Mouse (Mus musculus): Measurements from ENCODE around the gene Cercam. TPM values are rescaled to one million over a fixed set of nuclear protein-coding genes. Genes with fewer than 3 reads are reported as not detected.

Cercam gene
- polyA plus RNA-seq, 1 experiment from 2014 or later: 16.3 TPM

Small RNA genes lying within 50 kb of the gene (microRNA-seq; reads per million reads assigned to microRNA genes)
- not detected for gene Mir219a-2
- not detected for gene Mir219b

Other genes with a start within 250 kb of the Cercam start
- 15.9 and 17.2 TPM in 2 replicates for gene Rapgef1, start 249.4 kb upstream of the Cercam start, polyA plus RNA-seq (2016; fragmentation: Nextera tagmentation; extraction: Ambion mirVana)
- gene Gm13420, start 117.5 kb upstream of the Cercam start, polyA plus RNA-seq (2016; fragmentation: Nextera tagmentation; extraction: Ambion mirVana): not detected in 2 replicates
- gene Gm13547, start 109.9 kb upstream of the Cercam start, polyA plus RNA-seq (2016; fragmentation: Nextera tagmentation; extraction: Ambion mirVana): not detected in 2 replicates
- gene Coq4, start 81.7 kb upstream of the Cercam start, polyA plus RNA-seq (2016; fragmentation: Nextera tagmentation; extraction: Ambion mirVana): 44.4 and 47.5 TPM in 2 replicates
- 56.3 and 57.6 TPM in 2 replicates for gene Trub2, start 80.7 kb upstream of the Cercam start, polyA plus RNA-seq (2016; fragmentation: Nextera tagmentation; extraction: Ambion mirVana)
- 7.9 and 8.6 TPM in 2 replicates for gene Slc27a4, start 66.5 kb upstream of the Cercam start, polyA plus RNA-seq (2016; fragmentation: Nextera tagmentation; extraction: Ambion mirVana)
- gene Urm1, start 49.1 kb upstream of the Cercam start, polyA plus RNA-seq (2016; fragmentation: Nextera tagmentation; extraction: Ambion mirVana): 15.9 and 17.4 TPM in 2 replicates
- gene Odf2, start 20.1 kb downstream of the Cercam start, polyA plus RNA-seq (2016; fragmentation: Nextera tagmentation; extraction: Ambion mirVana): 124 and 125 TPM in 2 replicates
- 74.9 and 77.4 TPM in 2 replicates for gene Gle1, start 66.3 kb downstream of the Cercam start, polyA plus RNA-seq (2016; fragmentation: Nextera tagmentation; extraction: Ambion mirVana)
- 85.9 and 90.3 TPM in 2 replicates for gene Sptan1, start 96.4 kb downstream of the Cercam start, polyA plus RNA-seq (2016; fragmentation: Nextera tagmentation; extraction: Ambion mirVana)
- 33.1 and 33.4 TPM in 2 replicates for gene Wdr34, start 179.7 kb downstream of the Cercam start, polyA plus RNA-seq (2016; fragmentation: Nextera tagmentation; extraction: Ambion mirVana)
- gene Set, start 188.2 kb downstream of the Cercam start, polyA plus RNA-seq (2016; fragmentation: Nextera tagmentation; extraction: Ambion mirVana): 944 and 983 TPM in 2 replicates
- 12.4 and 13.1 TPM in 2 replicates for gene Pkn3, start 208.5 kb downstream of the Cercam start, polyA plus RNA-seq (2016; fragmentation: Nextera tagmentation; extraction: Ambion mirVana)
- gene Zdhhc12, start 224.5 kb downstream of the Cercam start, polyA plus RNA-seq (2016; fragmentation: Nextera tagmentation; extraction: Ambion mirVana): 34.2 and 35.4 TPM in 2 replicates

Data from forebrain, embryonic 10.5 days (tissue).